Mouse (Mus musculus): ENCODE data around the gene Irf8. TPM values are rescaled to one million over a fixed set of nuclear protein-coding genes. Genes with fewer than 3 reads are reported as not detected.

The Irf8 gene
- polyA plus RNA-seq, 1 experiment from 2014 or later = 193 TPM

DNA sequence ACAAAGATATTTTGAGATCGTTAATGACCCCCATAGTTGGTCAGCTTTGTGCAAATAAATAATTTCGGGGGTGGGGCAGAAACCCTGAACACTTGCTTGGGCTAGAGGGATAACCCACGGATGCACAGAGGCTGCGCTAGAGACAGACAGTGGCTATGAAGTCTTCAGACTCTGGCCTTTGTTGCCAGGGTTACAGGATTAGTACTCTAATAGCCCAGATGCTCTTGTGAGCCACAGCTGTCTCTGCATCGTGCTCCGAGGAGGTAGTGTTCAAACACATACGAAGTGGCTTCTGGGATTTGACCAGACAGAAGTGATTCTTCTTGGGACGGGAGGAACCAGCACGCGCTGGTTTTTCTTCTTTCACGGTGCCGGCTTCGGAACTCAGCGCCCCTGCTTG, 4.6 kb upstream of the Irf8 start:
- H3K4me3 ChIP-seq (ENCODE audit: inconsistent target) = no peak overlapping the region
- no peaks in the 10 kb centered on the region for H3K36me3 ChIP-seq (ENCODE audit: inconsistent target)
- H3K79me2 ChIP-seq (ENCODE audit: inconsistent target) = peaks cover 4% of the 10 kb centered on the region
- no peak overlapping the region for H3K27ac ChIP-seq
- 86% methylated on average over 14 of the region's 14 CpGs for whole genome bisulfite sequencing (ENCODE audit: missing documents)

DNA sequence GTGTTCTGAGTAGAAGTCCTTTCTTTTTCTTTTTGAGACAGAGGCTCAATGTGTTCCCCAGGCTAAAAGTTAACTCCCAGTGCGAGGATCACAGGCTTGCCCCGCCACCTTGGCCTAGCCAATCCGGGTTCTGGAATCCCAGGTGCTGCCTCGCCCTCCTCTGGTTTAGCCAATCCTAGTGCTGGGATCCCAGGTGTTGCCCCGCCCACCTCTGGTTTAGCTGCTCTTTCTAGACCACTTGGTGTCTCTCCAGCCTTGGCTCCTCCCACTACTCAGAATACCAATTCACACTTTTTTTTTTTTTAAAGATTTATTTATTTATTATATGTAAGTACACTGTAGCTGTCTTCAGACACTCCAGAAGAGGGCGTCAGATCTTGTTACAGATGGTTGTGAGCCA, 4.1 kb upstream of the Irf8 start:
- Histone ChIP-seq H3K4me3 (ENCODE audit: inconsistent target) (no peak overlapping the region), H3K27ac (no peak overlapping the region)
- WGBS (ENCODE audit: missing documents) = 93% methylated on average over 5 of the region's 6 CpGs

DNA sequence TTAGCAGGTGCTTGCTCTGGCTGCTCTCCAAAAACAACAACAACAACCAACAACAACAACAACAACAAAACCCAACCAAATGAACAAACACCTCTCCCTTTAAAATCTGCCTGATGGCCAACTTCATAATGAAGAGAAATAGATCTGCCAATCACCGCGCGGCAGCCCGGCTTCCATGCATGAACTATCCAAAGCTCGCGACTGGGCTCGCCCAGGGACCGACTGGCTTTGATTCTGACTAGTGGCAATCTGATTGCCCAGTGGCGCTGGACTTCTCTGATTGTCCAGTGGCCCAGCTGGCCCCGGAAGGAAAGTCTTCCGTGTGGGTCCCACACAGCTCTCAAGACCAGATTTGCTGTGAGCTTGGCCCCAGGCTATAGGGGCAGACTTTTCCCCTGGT, 328 bp downstream of the Irf8 start:
- H3K36me3 ChIP-seq (ENCODE audit: inconsistent target) = peaks cover 27% of the 10 kb centered on the region
- peak overlapping the region; percentile 92 for H3K27ac ChIP-seq
- peak overlapping the region; percentile 92 for H3K4me3 ChIP-seq (ENCODE audit: inconsistent target)
- H3K79me2 ChIP-seq (ENCODE audit: inconsistent target) = peaks cover 53% of the 10 kb centered on the region
- 2% methylated on average over 11 of the region's 11 CpGs for WGBS (ENCODE audit: missing documents)

More for the DNA sequence above, 4.1 kb upstream of the Irf8 start:
- no peaks in the 10 kb centered on the region for H3K36me3 ChIP-seq (ENCODE audit: inconsistent target)
- H3K79me2 ChIP-seq (ENCODE audit: inconsistent target) = peaks cover 9% of the 10 kb centered on the region

DNA sequence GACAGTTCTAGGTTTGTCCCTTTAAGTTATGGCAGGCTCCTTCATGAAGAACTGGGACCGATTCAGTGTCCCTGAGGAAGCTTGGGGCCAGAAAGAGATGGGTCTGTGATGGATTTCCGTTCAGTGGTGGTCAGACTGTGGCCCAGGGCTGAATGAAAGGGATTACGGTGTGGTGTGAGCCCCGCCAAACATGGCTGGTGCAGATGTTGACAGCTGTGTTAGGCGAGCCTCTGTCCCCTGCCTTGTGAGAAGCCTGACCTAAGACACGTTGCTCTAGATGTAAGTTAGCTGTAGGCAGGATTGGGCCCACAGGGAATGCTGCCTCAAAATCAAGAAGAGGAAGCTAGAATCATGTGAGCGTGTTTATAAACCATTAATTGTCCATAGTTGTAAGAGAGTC, 1.0 kb downstream of the Irf8 start:
- Histone ChIP-seq H3K27ac (peak overlapping the region; percentile 92), H3K79me2 (ENCODE audit: inconsistent target) (peaks cover 60% of the 10 kb centered on the region), H3K36me3 (ENCODE audit: inconsistent target) (peaks cover 27% of the 10 kb centered on the region), H3K4me3 (ENCODE audit: inconsistent target) (peak overlapping the region; percentile 92)
- WGBS (ENCODE audit: missing documents) = 23% methylated on average over 7 of the region's 7 CpGs

DNA sequence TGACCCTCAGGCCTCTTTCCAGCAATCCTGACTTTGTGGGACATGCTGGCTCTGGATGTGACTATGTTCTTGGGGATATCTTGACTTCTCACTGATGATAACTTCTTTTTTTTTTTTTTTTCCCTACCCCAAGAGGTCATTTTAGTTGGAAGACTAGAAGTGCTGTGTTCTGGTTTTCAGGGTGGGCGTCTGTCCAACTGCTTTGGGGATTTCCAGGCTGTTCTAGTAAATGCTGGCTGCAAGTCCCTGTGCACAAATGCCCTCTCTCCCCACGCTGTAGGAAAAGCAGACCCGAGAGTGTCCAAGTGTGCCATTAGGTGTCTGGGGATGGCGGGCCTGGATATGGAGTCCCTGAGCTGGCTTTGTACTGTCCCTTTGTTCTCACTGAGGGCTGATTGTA, 2.6 kb downstream of the Irf8 start:
- Histone ChIP-seq H3K36me3 (ENCODE audit: inconsistent target) (peaks cover 27% of the 10 kb centered on the region), H3K79me2 (ENCODE audit: inconsistent target) (peaks cover 70% of the 10 kb centered on the region), H3K27ac (peak overlapping the region; percentile 92), H3K4me3 (ENCODE audit: inconsistent target) (peak overlapping the region; percentile 92)
- WGBS (ENCODE audit: missing documents) = 34% methylated on average over 4 of the region's 4 CpGs

DNA sequence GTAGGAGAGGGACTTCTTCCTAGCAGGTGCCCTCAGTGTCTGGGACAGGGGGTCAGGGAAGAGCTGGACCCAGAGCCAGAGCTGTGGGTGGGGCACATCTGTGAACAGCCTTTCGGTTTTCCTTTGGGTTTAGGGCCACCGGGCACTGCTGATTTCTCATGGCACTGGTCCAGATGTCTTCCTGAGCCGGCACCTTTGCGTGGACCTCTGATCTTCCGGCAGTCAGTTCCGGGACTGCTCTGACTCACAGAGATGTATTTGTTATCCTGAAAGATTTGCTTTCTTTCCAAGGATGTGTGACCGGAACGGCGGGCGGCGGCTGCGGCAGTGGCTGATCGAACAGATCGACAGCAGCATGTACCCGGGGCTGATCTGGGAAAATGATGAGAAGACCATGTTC, 3.4 kb downstream of the Irf8 start:
- Histone ChIP-seq H3K79me2 (ENCODE audit: inconsistent target) (peaks cover 74% of the 10 kb centered on the region), H3K4me3 (ENCODE audit: inconsistent target) (peak overlapping the region; percentile 92; the same call in 1 of the 2 replicates), H3K36me3 (ENCODE audit: inconsistent target) (peaks cover 27% of the 10 kb centered on the region), H3K27ac (peak overlapping the region; percentile 92)
- WGBS (ENCODE audit: missing documents) = 80% methylated on average over 15 of the region's 15 CpGs

DNA sequence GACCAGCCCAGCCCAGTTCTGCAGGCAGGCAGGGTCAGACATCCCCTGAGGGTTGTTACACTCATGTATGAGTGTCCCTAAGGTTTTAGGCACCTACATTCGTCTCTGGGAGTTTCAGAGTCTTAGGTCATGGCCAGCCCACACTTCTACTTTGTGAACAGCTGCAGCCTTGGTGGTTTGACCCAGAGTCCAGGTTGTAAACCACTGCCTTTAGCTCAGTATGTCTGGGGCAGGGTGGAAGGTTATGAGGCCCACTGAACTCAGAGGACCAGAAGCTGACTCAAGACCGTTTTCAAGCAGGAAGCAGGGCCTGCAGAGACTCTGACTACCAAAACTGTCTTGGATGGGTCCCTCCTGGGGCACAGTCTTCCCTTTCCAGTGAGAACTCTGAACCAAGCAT, 4.4 kb downstream of the Irf8 start:
- H3K79me2 ChIP-seq (ENCODE audit: inconsistent target) = peaks cover 84% of the 10 kb centered on the region
- H3K36me3 ChIP-seq (ENCODE audit: inconsistent target) = peaks cover 29% of the 10 kb centered on the region
- H3K27ac ChIP-seq = peak overlapping the region; percentile 92
- WGBS (ENCODE audit: missing documents) = 19% methylated on average over 2 of the region's 2 CpGs
- H3K4me3 ChIP-seq (ENCODE audit: inconsistent target) = no peak overlapping the region

DNA sequence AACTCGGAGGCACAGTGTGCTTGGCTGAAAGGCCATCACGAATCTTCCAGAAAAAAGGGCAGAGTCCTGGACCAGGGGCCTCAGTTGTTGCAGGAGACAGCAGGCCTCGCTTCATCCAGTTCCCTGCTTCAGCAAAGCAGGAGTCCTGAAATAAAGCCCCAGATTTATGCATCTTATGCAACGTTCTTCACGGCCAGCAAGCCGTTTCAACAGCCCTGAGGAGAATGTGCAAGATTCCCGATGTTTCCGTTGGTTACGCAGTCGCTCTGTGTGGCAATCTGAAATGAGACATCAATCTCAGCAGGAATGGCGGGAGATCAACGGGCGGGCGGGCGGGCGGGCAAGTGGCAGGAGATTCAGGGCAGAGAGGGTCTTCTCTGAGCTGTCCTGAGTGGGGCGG, 4.8 kb downstream of the Irf8 start:
- H3K4me3 ChIP-seq (ENCODE audit: inconsistent target) = no peak overlapping the region
- peaks cover 88% of the 10 kb centered on the region for H3K79me2 ChIP-seq (ENCODE audit: inconsistent target)
- H3K27ac ChIP-seq = peak overlapping the region; percentile 92
- H3K36me3 ChIP-seq (ENCODE audit: inconsistent target) = peaks cover 33% of the 10 kb centered on the region
- WGBS (ENCODE audit: missing documents) = 21% methylated on average over 16 of the region's 17 CpGs

DNA sequence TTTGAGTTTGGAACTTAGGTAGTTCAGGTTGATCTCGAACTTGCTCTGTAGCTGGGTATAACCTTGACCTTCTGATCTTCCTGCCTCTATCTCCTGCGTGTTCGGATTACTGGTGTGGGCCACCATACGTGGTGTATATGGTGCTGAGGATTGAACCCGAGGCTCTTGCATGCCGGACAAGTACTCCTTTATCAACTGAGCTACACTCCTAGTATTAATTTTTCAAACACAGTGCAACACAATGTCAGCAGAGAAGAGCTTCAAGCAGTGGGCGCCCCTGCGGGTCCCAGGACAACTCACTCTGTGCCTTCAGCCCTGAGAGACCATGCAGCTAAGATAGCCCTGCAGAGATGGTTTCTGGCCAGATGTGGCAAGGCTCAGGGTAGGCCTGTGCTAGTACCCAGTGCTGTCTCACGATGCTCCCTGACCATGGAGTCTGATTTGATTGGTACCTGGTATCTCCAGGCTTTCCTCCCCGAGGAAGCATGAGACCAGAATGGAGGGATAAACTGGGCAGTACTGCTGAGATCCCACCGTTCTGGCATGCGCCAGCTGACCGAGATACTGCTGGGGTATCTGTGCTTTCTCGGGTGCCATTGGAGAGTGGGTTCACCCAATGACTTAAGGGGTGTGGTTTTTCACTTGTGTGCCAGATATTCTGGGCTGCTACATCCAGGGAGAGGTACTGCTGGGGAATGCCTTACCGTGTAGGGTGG, 5.8 kb downstream of the Irf8 start:
- 81% methylated on average over 15 of the region's 15 CpGs for WGBS (ENCODE audit: missing documents)
- no peak overlapping the region for H3K4me3 ChIP-seq (ENCODE audit: inconsistent target)
- H3K27ac ChIP-seq = peak overlapping the region; percentile 92

DNA sequence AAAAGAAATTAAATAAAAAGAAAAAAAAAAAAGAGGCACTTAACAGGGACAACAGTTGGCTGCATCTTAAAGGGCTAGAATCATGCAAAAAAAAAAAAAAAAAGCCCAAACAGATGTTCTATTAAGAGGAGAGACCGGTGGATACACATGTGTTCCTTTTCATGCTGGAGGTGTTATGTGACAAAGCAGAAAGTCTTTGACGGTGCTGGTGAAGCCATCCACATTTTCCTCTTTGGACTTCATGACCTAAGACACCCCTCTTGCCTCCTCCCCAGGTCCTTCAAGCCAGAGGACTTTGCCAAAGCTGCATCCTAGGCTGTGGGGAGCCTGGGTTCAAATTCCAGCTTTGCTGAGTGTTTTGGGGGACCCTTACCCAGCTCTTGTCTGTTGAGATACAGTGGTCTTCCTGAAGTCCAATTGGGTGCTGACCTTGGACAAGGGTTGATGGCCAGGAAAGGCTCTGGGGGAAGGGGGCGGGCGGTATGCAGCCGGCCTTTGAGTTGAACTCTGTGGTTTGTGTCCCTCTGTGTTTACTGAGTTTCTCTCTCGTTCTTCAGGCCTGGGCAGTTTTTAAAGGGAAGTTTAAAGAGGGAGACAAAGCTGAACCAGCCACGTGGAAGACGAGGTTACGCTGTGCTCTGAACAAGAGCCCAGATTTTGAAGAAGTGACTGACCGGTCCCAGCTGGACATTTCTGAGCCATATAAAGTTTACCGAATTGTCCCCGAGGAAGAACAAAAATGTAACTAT, 7.2 kb downstream of the Irf8 start:
- H3K79me2 ChIP-seq (ENCODE audit: inconsistent target) = peaks cover 90% of the 10 kb centered on the region
- H3K27ac ChIP-seq = peak overlapping the region; percentile 92
- WGBS (ENCODE audit: missing documents) = 9% methylated on average over 11 of the region's 12 CpGs
- H3K4me3 ChIP-seq (ENCODE audit: inconsistent target) = no peak overlapping the region
- H3K36me3 ChIP-seq (ENCODE audit: inconsistent target) = peaks cover 54% of the 10 kb centered on the region

More for the DNA sequence above, 5.8 kb downstream of the Irf8 start:
- peaks cover 90% of the 10 kb centered on the region for H3K79me2 ChIP-seq (ENCODE audit: inconsistent target)
- peaks cover 43% of the 10 kb centered on the region for H3K36me3 ChIP-seq (ENCODE audit: inconsistent target)

DNA sequence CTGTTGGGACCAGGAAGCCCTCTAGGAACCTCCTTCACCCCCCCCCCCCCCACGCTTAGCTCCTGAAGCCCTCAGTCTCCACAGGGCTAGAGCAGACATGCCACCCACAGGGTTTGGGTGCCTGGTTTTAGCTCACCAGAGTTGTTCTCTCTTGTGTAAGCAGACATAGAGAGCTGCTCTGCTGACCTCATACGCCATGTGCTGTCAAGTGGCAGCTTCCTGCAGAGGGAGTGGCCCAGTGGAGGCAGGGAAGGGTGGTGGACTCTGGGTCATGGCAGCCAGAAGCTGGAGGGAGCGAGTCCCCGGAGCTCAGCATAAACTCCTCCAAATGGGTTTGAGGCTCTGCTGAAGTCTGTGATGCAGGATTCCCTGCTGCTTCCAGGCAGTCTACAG, 7.7 kb downstream of the Irf8 start:
- peaks cover 57% of the 10 kb centered on the region for H3K36me3 ChIP-seq (ENCODE audit: inconsistent target)
- H3K79me2 ChIP-seq (ENCODE audit: inconsistent target) = peaks cover 90% of the 10 kb centered on the region
- no peak overlapping the region for H3K4me3 ChIP-seq (ENCODE audit: inconsistent target)
- 42% methylated on average over 4 of the region's 4 CpGs for WGBS (ENCODE audit: missing documents)
- peak overlapping the region; percentile 92 for H3K27ac ChIP-seq

DNA sequence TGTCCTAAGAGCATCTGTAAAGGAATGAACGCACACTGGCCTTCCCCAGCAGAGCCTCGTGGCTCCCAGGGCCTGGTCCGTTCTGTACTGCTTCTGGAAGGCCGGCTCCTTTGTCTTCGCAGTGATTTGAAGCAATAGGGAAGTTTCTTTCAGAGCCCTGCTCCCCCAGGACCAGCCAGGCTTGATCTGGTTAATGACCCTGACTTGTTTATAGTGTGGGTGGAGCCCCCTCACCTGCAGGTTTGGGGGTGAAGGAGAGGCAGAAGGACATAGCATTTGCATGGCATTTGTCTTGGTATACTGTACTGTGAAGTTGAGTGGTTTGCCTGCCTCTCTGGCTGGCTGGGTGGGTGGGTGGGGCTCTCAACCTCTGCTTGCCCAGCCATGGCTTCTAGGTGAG, 8.3 kb downstream of the Irf8 start:
- H3K36me3 ChIP-seq (ENCODE audit: inconsistent target) = peaks cover 56% of the 10 kb centered on the region
- peaks cover 90% of the 10 kb centered on the region for H3K79me2 ChIP-seq (ENCODE audit: inconsistent target)
- H3K27ac ChIP-seq = peak overlapping the region; percentile 92
- 84% methylated on average over 5 of the region's 5 CpGs for WGBS (ENCODE audit: missing documents)
- no peak overlapping the region for H3K4me3 ChIP-seq (ENCODE audit: inconsistent target)

DNA sequence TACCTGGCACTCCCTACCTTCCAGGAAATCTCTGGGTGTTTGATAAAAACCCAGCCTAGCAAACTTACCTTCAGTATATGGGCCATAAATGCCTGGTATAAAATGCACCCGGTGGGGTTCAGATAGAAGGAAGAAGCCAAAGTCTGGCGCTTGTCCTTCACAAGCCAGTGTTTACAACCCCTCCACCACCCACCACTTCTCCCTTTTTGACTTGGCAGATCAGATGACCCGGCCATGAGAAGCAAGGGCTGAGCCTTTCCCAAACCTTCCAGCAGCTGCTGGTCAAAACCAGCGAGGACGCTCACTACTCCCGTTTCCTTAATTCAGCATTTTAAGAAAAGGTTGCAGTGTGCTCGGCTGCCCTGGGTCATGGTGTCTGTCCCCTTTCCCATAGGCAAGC, 9.1 kb downstream of the Irf8 start:
- peaks cover 90% of the 10 kb centered on the region for H3K79me2 ChIP-seq (ENCODE audit: inconsistent target)

DNA sequence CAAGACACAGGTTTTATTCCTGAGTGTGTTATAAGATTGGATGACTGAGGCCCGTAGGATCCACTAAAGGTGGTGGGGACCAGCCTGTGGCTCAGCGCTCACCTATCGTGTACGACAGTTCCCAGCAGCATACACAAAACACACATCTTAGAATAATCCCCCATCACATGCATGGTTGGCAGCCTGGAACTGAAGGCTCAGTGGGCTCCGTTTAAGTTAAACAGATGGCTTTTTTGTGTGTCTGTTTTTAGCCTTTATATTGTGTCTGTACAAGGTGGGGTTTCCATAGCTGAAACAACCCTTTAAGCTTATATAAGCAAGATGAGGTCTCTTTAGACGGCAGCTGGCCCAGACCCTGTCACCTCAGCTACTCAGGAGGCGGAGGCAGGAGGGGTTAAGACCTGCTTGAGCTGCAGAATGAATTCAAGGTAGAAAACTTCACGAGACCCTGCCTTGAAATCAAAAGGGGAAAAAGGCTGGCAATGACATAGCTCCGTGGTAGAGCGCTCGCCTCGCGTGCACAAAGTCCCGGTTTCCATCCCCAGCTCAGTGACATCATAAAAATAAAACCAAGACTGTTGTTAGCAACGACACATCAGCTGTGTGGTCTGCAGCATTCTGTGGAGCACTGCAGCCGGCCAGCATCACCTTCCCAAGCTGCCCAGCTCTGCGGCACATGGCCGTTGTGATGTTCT, 10.0 kb downstream of the Irf8 start:
- no peak overlapping the region for H3K4me3 ChIP-seq (ENCODE audit: inconsistent target)
- peak overlapping the region; percentile 92 for H3K27ac ChIP-seq
- 87% methylated on average over 18 of the region's 18 CpGs for WGBS (ENCODE audit: missing documents)
- H3K79me2 ChIP-seq (ENCODE audit: inconsistent target) = peaks cover 90% of the 10 kb centered on the region
- H3K36me3 ChIP-seq (ENCODE audit: inconsistent target) = peaks cover 53% of the 10 kb centered on the region

More for the DNA sequence above, 9.1 kb downstream of the Irf8 start:
- Histone ChIP-seq H3K27ac (peak overlapping the region; percentile 92), H3K4me3 (ENCODE audit: inconsistent target) (no peak overlapping the region), H3K36me3 (ENCODE audit: inconsistent target) (peaks cover 56% of the 10 kb centered on the region)
- WGBS (ENCODE audit: missing documents) = 8% methylated on average over 7 of the region's 7 CpGs

DNA sequence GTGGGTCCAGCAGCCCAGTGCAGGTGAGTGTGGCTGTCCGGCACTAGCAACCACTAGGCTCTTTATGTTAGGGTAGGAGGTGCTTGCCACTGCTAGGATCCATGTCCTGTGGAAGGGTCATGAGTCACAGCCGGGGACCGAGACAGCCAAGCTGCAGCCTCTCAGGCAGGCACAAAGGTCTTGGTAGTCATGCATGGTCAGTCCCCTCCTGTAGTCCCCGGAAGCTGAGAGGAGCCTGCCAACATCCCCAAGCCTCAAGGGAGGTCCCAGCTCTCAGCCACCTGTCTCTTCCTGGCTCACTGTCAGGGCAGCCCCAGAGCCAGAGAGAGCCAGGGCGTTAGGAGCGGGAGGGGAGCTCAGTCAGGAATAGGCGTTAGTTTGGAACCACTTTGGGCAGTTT, 11.1 kb downstream of the Irf8 start:
- WGBS (ENCODE audit: missing documents) = 86% methylated on average over 7 of the region's 7 CpGs
- peaks cover 64% of the 10 kb centered on the region for H3K36me3 ChIP-seq (ENCODE audit: inconsistent target)
- no peak overlapping the region for H3K4me3 ChIP-seq (ENCODE audit: inconsistent target)
- H3K79me2 ChIP-seq (ENCODE audit: inconsistent target) = peaks cover 90% of the 10 kb centered on the region
- H3K27ac ChIP-seq = no peak overlapping the region

Data from macrophage (primary cell).